Mouse (Mus musculus): Measurements from ENCODE around the gene Rfng.

- TF ChIP-seq CTCF (IDR thresholded peaks at IDR 0.05; ENCODE audit: extremely low read depth, insufficient read depth, low read length): no peak
- TF ChIP-seq POLR2A (IDR thresholded peaks at IDR 0.05; ENCODE audit: extremely low read depth, insufficient read depth, low read length): peak; percentile 34; the same call in 1 of the 2 replicates
Observed at GRCm38 (mm10) chr11:120784064-120784791, at the start of gene Rfng, which contains the start of gene Gps1.
